Mouse (Mus musculus) G1E (cell line): ENCODE data around the gene Rfx8.

Source experiments
- CTCF ChIP-seq: IDR thresholded peaks from 2 replicates; pipeline ENCODE4 v1.5.1; 2012; ENCODE audit warnings: low read depth, low read length, inconsistent platforms, mixed read lengths
- TAL1 ChIP-seq: conservative IDR thresholded peaks from 2 replicates; pipeline ENCODE4 v1.6.1; 2012; ENCODE audit warnings: low read depth, low read length, inconsistent platforms, mixed read lengths

DNA sequence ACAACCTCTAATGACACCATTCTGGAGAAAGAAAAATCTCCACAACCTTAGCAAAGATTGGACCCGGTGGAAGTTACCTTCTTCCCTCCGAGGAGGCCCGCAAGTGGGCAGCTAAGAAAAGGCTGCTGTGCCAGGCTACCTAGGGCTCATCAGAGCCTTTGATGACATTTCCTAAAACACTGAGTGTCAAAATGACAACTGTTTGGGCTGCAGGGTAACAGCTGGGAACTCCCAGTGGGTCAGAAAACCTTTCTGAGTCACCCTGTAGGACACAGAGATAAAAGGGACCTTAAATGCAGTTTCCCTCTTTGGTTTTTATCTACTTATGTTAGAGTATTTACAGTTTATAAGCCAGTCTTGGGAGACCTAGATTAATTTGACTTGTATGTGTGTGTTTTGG lies 6.1 kb downstream of the Rfx8 start:
- TF ChIP-seq CTCF = no peak
- TF ChIP-seq TAL1 = no peak
